Comparison of ENCODE assay signal across 8 mouse cellular contexts in the genomic region with DNA sequence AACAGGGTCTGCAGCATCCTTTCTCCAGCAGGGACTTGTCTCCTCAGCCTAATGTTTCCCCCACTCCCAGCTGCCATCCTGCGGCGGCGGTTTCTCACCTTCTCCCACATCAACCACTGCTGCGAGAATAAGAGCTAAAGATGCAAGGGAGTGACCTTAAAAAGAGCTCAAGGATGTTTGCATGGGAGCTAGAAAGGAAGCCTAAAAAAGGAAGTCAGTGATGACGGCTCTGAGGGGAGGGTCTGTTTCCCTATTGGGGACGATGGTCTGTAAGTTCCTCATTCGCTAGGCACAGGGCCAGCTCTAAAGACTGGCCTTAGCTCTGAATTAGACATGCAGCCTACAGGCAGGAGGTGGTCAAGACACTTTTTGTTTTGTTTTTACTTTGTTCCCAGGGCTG. TPM values are rescaled to one million over a fixed set of nuclear protein-coding genes. Genes with fewer than 3 reads are reported as not detected.
DNase-seq lines count a peak whose midpoint lies in the region; ATAC-seq lines count a peak whose summit lies in the region.

No protein-coding gene starts in this region.

- ATAC-seq in kidney, embryonic 14.5 days (ENCODE audit: low FRiP score, low TSS enrichment): peak; percentile 59; the same call in 1 of the 2 replicates
- ATAC-seq in kidney, embryonic 15.5 days (replicated peaks; ENCODE audit: low FRiP score): no peak
- no peak for ATAC-seq in forebrain, embryonic 15.5 days (replicated peaks)

- no peaks in the 10 kb centered on the region for H3K9me3 ChIP-seq in kidney, embryonic 14.5 days (ENCODE audit: control insufficient read depth, low read length)
- no peaks in the 10 kb centered on the region for H3K9me3 ChIP-seq in kidney, embryonic 15.5 days (replicated peaks)
- H3K9me3 ChIP-seq in forebrain, embryonic 15.5 days: no peaks in the 10 kb centered on the region

- H3K9ac ChIP-seq in kidney, embryonic 14.5 days (ENCODE audit: low read depth, low read length): no peak overlapping the region
- H3K9ac ChIP-seq in kidney, embryonic 15.5 days: no peak overlapping the region
- H3K9ac ChIP-seq in forebrain, embryonic 15.5 days (replicated peaks): no peak overlapping the region

- H3K4me3 ChIP-seq in kidney, embryonic 14.5 days (ENCODE audit: low read length): no peak overlapping the region
- H3K4me3 ChIP-seq in kidney, embryonic 15.5 days (replicated peaks): no peak overlapping the region
- no peak overlapping the region for H3K4me3 ChIP-seq in forebrain, embryonic 15.5 days

- H3K4me1 ChIP-seq in kidney, embryonic 14.5 days (ENCODE audit: control insufficient read depth, insufficient read depth, low read length): no peaks in the 10 kb centered on the region
- H3K4me1 ChIP-seq in kidney, embryonic 15.5 days: peaks cover 5% of the 10 kb centered on the region; the same call in 1 of the 2 replicates
- H3K4me1 ChIP-seq in forebrain, embryonic 15.5 days: peaks cover 6% of the 10 kb centered on the region; the same call in 1 of the 2 replicates

- H3K36me3 ChIP-seq in kidney, embryonic 14.5 days (ENCODE audit: control insufficient read depth, insufficient read depth, low read length): no peaks in the 10 kb centered on the region
- H3K36me3 ChIP-seq in kidney, embryonic 15.5 days: no peaks in the 10 kb centered on the region
- no peaks in the 10 kb centered on the region for H3K36me3 ChIP-seq in forebrain, embryonic 15.5 days

- DNase-seq in ES-CJ7 (ENCODE audit: low read depth, low spot score): peak; percentile 55
- peak; percentile 41 to 52 for DNase-seq in frontal cortex, postnatal 36 days (ENCODE audit: low spot score in 2 of 2)
- peak; percentile 18 for DNase-seq in left cerebral cortex, adult 11 months (ENCODE audit: low spot score)
- DNase-seq in right cerebral cortex, postnatal 36 days (ENCODE audit: low spot score in 2 of 2): peak; percentile 30 to 43
- DNase-seq in urinary bladder, adult 18-20 months (ENCODE audit: low spot score in 2 of 2): no peak

- H3K27ac ChIP-seq in kidney, embryonic 14.5 days (ENCODE audit: low read depth, low read length): no peak overlapping the region
- no peak overlapping the region for H3K27ac ChIP-seq in kidney, embryonic 15.5 days
- H3K27ac ChIP-seq in forebrain, embryonic 15.5 days (replicated peaks): no peak overlapping the region

- H3K27me3 ChIP-seq in kidney, embryonic 14.5 days (ENCODE audit: control insufficient read depth, insufficient read depth, low read length): no peaks in the 10 kb centered on the region
- H3K27me3 ChIP-seq in kidney, embryonic 15.5 days: no peaks in the 10 kb centered on the region
- H3K27me3 ChIP-seq in forebrain, embryonic 15.5 days: no peaks in the 10 kb centered on the region

- no peak overlapping the region for H3K4me2 ChIP-seq in kidney, embryonic 14.5 days (replicated peaks; ENCODE audit: low read depth, low read length)
- no peak overlapping the region for H3K4me2 ChIP-seq in kidney, embryonic 15.5 days
- H3K4me2 ChIP-seq in forebrain, embryonic 15.5 days (replicated peaks): no peak overlapping the region

- WGBS in kidney, embryonic 14.5 days: 61% methylated on average over 7 of the region's 7 CpGs
- 71% methylated on average over 7 of the region's 7 CpGs for WGBS in kidney, embryonic 15.5 days
- WGBS in forebrain, embryonic 15.5 days: 78% methylated on average over 7 of the region's 7 CpGs

RNA-seq across cellular contexts. Expression of a gene that starts 1.3 kb away (rescaled TPM):
- 2.2 and 3.4 TPM in 2 replicates for polyA plus RNA-seq in kidney, embryonic 14.5 days (2014; fragmentation: Nextera tagmentation; extraction: Ambion mirVana)
- polyA plus RNA-seq in kidney, embryonic 15.5 days (2015; fragmentation: Nextera tagmentation; extraction: Ambion mirVana): 2.8 and 3.4 TPM in 2 replicates
- 0.60 and 0.70 TPM in 2 replicates for polyA plus RNA-seq in forebrain, embryonic 15.5 days (2015; fragmentation: Nextera tagmentation; extraction: Ambion mirVana)

RNA-seq across cellular contexts. Expression of a gene that starts 50.7 kb away (rescaled TPM):
- polyA plus RNA-seq in kidney, embryonic 14.5 days (2014; fragmentation: Nextera tagmentation; extraction: Ambion mirVana): 838 and 851 TPM in 2 replicates
- polyA plus RNA-seq in kidney, embryonic 15.5 days (2015; fragmentation: Nextera tagmentation; extraction: Ambion mirVana): 783 and 885 TPM in 2 replicates
- 483 and 523 TPM in 2 replicates for polyA plus RNA-seq in forebrain, embryonic 15.5 days (2015; fragmentation: Nextera tagmentation; extraction: Ambion mirVana)

Comparison
In these comparisons a context has a peak if more than half of its experiments do, and no peak if none do; other contexts are left out.
1. DNase-seq: peak in ES-CJ7 (single experiment), frontal cortex, postnatal 36 days (2 of 2), left cerebral cortex, adult 11 months (single experiment) and right cerebral cortex, postnatal 36 days (2 of 2); none in urinary bladder, adult 18-20 months (0 of 2).